Mouse (Mus musculus) fibroblast of lung, adult 2 months (primary cell): ENCODE results near the gene Spaca7.
"Not testable (repeated sequence)": the region's sequence is repeated elsewhere in the genome, so short reads cannot be mapped to it uniquely, and the experiment has no call there.

Experiments
- DNase-seq: peaks from one replicate; pipeline ENCODE4 v3.0.0-alpha.2; 2011; ENCODE audit warnings: low read depth

Gene Spaca7

GRCm38 (mm10) chr8:12572814-12573534, at the start of gene Spaca7:
Spaca7 (plus strand) TSS chr8:12573029.
- no peak for DNase-seq

GRCm38 (mm10) chr8:12524279-12524678, 48.5 kb upstream of the Spaca7 start:
- DNase-seq = no peak

- no peak for DNase-seq
Measured at GRCm38 (mm10) chr8:12528659-12529058, 44.2 kb upstream of the Spaca7 start.

- no peak for DNase-seq
Measured at GRCm38 (mm10) chr8:12535617-12536016, 37.2 kb upstream of the Spaca7 start.

- DNase-seq = no peak
Measured at GRCm38 (mm10) chr8:12536306-12536705, 36.5 kb upstream of the Spaca7 start.

- DNase-seq = no peak
Measured at GRCm38 (mm10) chr8:12545236-12545635, 27.6 kb upstream of the Spaca7 start.

GRCm38 (mm10) chr8:12545671-12546070, 27.2 kb upstream of the Spaca7 start:
- DNase-seq = no peak

- no peak for DNase-seq
Measured at GRCm38 (mm10) chr8:12547466-12548220, 25.2 kb upstream of the Spaca7 start.

- DNase-seq = no peak
Measured at GRCm38 (mm10) chr8:12548255-12548654, 24.6 kb upstream of the Spaca7 start.

GRCm38 (mm10) chr8:12548680-12549079, 24.1 kb upstream of the Spaca7 start:
- no peak for DNase-seq

- DNase-seq = no peak
Measured at GRCm38 (mm10) chr8:12555515-12556145, 17.2 kb upstream of the Spaca7 start.

- DNase-seq = no peak
Measured at GRCm38 (mm10) chr8:12558786-12559185, 14.0 kb upstream of the Spaca7 start.

- DNase-seq = peak; percentile 5
Measured at GRCm38 (mm10) chr8:12561403-12561960, 11.3 kb upstream of the Spaca7 start.

- DNase-seq = peak; percentile 17
Measured at GRCm38 (mm10) chr8:12564307-12564706, 8.5 kb upstream of the Spaca7 start.

- no peak for DNase-seq
Measured at GRCm38 (mm10) chr8:12565488-12565887, 7.3 kb upstream of the Spaca7 start.

GRCm38 (mm10) chr8:12566509-12566908, 6.3 kb upstream of the Spaca7 start:
- DNase-seq = no peak

- no peak for DNase-seq
Measured at GRCm38 (mm10) chr8:12576003-12576402, 3.2 kb downstream of the Spaca7 start.

- DNase-seq = no peak
Measured at GRCm38 (mm10) chr8:12576739-12577138, 3.9 kb downstream of the Spaca7 start.

GRCm38 (mm10) chr8:12579339-12579999, 6.6 kb downstream of the Spaca7 start:
- DNase-seq = not testable (repeated sequence)

- no peak for DNase-seq
Measured at GRCm38 (mm10) chr8:12583785-12584184, 11.0 kb downstream of the Spaca7 start.

- peak; percentile 26 for DNase-seq
Measured at GRCm38 (mm10) chr8:12607223-12607622, 34.4 kb downstream of the Spaca7 start.

- DNase-seq = no peak
Measured at GRCm38 (mm10) chr8:12608810-12609209, 36.0 kb downstream of the Spaca7 start.
